Mouse (Mus musculus) embryonic facial prominence, embryonic 15.5 days (tissue): ENCODE data around the gene Chrna9. TPM values are rescaled to one million over a fixed set of nuclear protein-coding genes. Genes with fewer than 3 reads are reported as not detected.

ENCODE experiments used
- ATAC-seq: fragments of 200-750 bp; cut with Nextera tagmentation; 2 replicates; pipeline ENCODE4 v1.8.0; 2017; ENCODE audit warnings: low read depth, moderate TSS enrichment; ENCODE audit not compliant: insufficient number of reproducible peaks, low FRiP score, low TSS enrichment
- H3K27ac ChIP-seq: fragments of 300-500 bp; sonication (generic); replicated peaks from 2 replicates; pipeline ENCODE4 v1.5.1; 2015; ENCODE audit warnings: mild to moderate bottlenecking, inconsistent platforms
- H3K27me3 ChIP-seq: fragments of 300-500 bp; sonication (generic); 2 replicates; pipeline ENCODE4 v1.6.1; 2015; ENCODE audit warnings: inconsistent platforms
- H3K36me3 ChIP-seq: fragments of 300-500 bp; sonication (generic); 2 replicates; pipeline ENCODE4 v1.6.1; 2015; ENCODE audit warnings: mild to moderate bottlenecking, inconsistent platforms
- H3K4me1 ChIP-seq: fragments of 300-500 bp; sonication (generic); 2 replicates; pipeline ENCODE4 v1.6.1; 2015; ENCODE audit warnings: inconsistent platforms
- H3K4me2 ChIP-seq: fragments of 300-500 bp; sonication (generic); replicated peaks from 2 replicates; pipeline ENCODE4 v1.6.1; 2015; ENCODE audit warnings: mild to moderate bottlenecking, inconsistent platforms
- H3K4me3 ChIP-seq: fragments of 300-500 bp; sonication (generic); replicated peaks from 2 replicates; pipeline ENCODE4 v1.5.1; 2015; ENCODE audit warnings: mild to moderate bottlenecking, inconsistent platforms
- H3K9ac ChIP-seq: fragments of 300-500 bp; sonication (generic); 2 replicates; pipeline ENCODE4 v1.6.1; 2015; ENCODE audit warnings: inconsistent platforms
- H3K9me3 ChIP-seq: fragments of 300-500 bp; sonication (generic); replicated peaks from 2 replicates; pipeline ENCODE4 v1.6.1; 2016; ENCODE audit warnings: inconsistent platforms
- WGBS: fragments of 180-500 bp; shearing (Covaris S2); methylation state at CpG from one replicate; pipeline ENCODE4 v1.1.7; 2015; 5-methylcytosine and 5-hydroxymethylcytosine counted together
- polyA plus RNA-seq: library from polyadenylated mRNA; unstranded; fragments of >200 nt; fragmentation: Nextera tagmentation; extraction: Ambion mirVana; gene quantifications from 2 replicates; pipeline ENCODE4 v1.2.1, GENCODE M21; 2015

The Chrna9 gene
- polyA plus RNA-seq, 1 experiment from 2014 or later, result not detected

DNA sequence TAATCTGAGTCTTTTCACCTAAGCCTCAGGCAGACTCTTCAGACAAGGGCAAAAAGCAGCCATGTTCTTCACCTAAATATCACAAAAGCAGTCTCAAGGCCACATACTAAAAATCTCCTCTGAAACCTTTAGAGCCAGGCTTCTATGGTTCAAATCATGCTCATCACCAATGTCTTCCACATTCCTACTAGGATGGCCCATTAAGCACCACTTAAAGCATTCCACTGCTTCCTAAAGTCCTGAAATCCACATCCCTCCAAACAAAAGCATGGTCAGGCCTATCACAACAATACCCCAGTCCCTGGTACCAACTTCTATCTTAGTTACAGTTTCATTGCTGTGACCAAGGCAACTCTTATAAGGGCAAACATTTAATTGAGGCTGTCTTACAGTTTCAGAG lies 63.1 kb downstream of the Chrna9 start:
- Histone ChIP-seq H3K4me2 (no peak overlapping the region), H3K4me1 (0 out of 2 replicates have a peak, but pooled peaks cover 4% of the 10 kb centered on the region), H3K9me3 (no peaks in the 10 kb centered on the region), H3K27ac (no peak overlapping the region), H3K9ac (no peak overlapping the region), H3K4me3 (no peak overlapping the region), H3K36me3 (no peaks in the 10 kb centered on the region), H3K27me3 (no peaks in the 10 kb centered on the region)
- ATAC-seq, result no peak

DNA sequence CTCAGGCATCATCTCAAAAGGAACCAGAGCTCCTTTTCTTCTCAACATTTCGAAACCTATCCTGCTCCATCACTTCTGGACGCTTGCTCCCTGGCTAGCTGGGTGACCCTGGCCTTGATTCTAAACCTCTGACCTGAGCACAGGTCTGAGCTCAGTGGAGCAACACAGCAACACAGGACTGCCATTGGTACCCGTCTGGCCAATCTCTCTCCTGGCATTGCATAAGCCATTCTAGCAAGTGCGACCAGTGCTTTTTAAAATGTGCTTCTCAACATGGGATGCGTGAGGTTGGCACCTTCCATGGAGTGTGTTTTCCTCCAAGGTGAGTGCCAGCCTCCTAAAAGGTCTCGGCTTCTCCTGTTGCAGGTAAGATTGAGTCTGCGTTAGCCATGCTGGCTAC lies 64.4 kb downstream of the Chrna9 start:
- H3K36me3 ChIP-seq, result no peaks in the 10 kb centered on the region
- H3K4me3 ChIP-seq, result no peak overlapping the region
- no peak overlapping the region for H3K9ac ChIP-seq
- 87% methylated on average over 7 of the region's 7 CpGs for WGBS
- H3K4me1 ChIP-seq, result 0 out of 2 replicates have a peak, but pooled peaks cover 4% of the 10 kb centered on the region
- no peak for ATAC-seq
- no peaks in the 10 kb centered on the region for H3K9me3 ChIP-seq
- H3K27ac ChIP-seq, result no peak overlapping the region
- H3K27me3 ChIP-seq, result no peaks in the 10 kb centered on the region
- no peak overlapping the region for H3K4me2 ChIP-seq

GRCm38 (mm10) chr5:66000074-66000473 lies 65.4 kb downstream of the Chrna9 start:
- Histone ChIP-seq H3K27me3 (no peaks in the 10 kb centered on the region), H3K36me3 (no peaks in the 10 kb centered on the region), H3K4me1 (0 out of 2 replicates have a peak, but pooled peaks cover 4% of the 10 kb centered on the region), H3K4me3 (no peak overlapping the region), H3K4me2 (no peak overlapping the region), H3K9ac (no peak overlapping the region), H3K27ac (no peak overlapping the region), H3K9me3 (no peaks in the 10 kb centered on the region)
- no peak for ATAC-seq
- 58% methylated on average over 7 of the region's 7 CpGs for WGBS

- H3K27ac ChIP-seq, result no peak overlapping the region; the same call in 1 of the 2 replicates
- H3K36me3 ChIP-seq, result no peaks in the 10 kb centered on the region
- ATAC-seq, result no peak; the same call in 1 of the 2 replicates
Measured at GRCm38 (mm10) chr5:66000567-66001125, 65.9 kb downstream of the Chrna9 start.

DNA sequence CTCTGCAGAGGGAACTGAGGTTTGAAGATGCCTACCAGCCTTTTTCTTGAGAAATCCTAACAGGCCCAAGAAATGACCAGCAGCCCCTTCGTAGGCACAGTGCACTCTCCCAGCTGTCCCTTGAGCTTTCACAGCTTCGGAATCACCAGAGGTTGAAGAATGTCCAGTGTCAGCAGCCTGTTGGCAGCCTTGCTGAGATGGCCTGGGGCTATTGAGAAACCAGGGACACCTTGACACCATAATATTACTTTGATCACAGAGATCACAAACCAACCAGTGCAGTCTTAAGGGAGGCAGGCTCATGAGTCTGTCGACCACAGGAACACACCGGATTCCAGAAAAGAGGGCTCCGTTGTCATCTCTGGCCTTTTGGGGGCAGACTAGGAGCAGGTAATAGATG lies 66.5 kb downstream of the Chrna9 start:
- H3K27ac ChIP-seq, result no peak overlapping the region
- ATAC-seq, result no peak

More at GRCm38 (mm10) chr5:66000567-66001125, 65.9 kb downstream of the Chrna9 start:
- no peak overlapping the region for H3K4me2 ChIP-seq
- H3K9ac ChIP-seq, result no peak overlapping the region
- H3K27me3 ChIP-seq, result no peaks in the 10 kb centered on the region
- H3K9me3 ChIP-seq, result no peaks in the 10 kb centered on the region
- 0 out of 2 replicates have a peak, but pooled peaks cover 4% of the 10 kb centered on the region for H3K4me1 ChIP-seq
- 47% methylated on average over 6 of the region's 6 CpGs for WGBS
- no peak overlapping the region for H3K4me3 ChIP-seq

GRCm38 (mm10) chr5:66004134-66004925 lies 69.6 kb downstream of the Chrna9 start, which contains the start of gene 9130230L23Rik:
Gene 9130230L23Rik (minus strand): TSS chr5:66004285.
- WGBS, result 63% methylated on average over 14 of the region's 14 CpGs
- H3K4me3 ChIP-seq, result no peak within 1 kb of the TSS
- ATAC-seq, result no peak
- H3K4me2 ChIP-seq, result no peak within 1 kb of the TSS
- no peak within 1 kb of the TSS for H3K27ac ChIP-seq
- H3K9ac ChIP-seq, result no peak within 1 kb of the TSS
- 0 out of 2 replicates have a peak, but pooled peaks cover 4% of the 10 kb centered on the region for H3K4me1 ChIP-seq
- no peaks in the 10 kb centered on the region for H3K36me3 ChIP-seq
- no peaks in the 10 kb centered on the region for H3K9me3 ChIP-seq
- H3K27me3 ChIP-seq, result no peaks in the 10 kb centered on the region

More for the DNA sequence above, 66.5 kb downstream of the Chrna9 start:
- Histone ChIP-seq H3K4me3 (no peak overlapping the region), H3K9ac (no peak overlapping the region), H3K36me3 (no peaks in the 10 kb centered on the region), H3K9me3 (no peaks in the 10 kb centered on the region), H3K4me2 (no peak overlapping the region), H3K4me1 (0 out of 2 replicates have a peak, but pooled peaks cover 4% of the 10 kb centered on the region), H3K27me3 (no peaks in the 10 kb centered on the region)
- WGBS, result 54% methylated on average over 5 of the region's 5 CpGs

GRCm38 (mm10) chr5:66005041-66005678 lies 70.4 kb downstream of the Chrna9 start:
- 49% methylated on average over 16 of the region's 16 CpGs for WGBS
- Histone ChIP-seq H3K4me3 (no peak overlapping the region), H3K9ac (no peak overlapping the region), H3K36me3 (no peaks in the 10 kb centered on the region), H3K4me2 (no peak overlapping the region), H3K9me3 (no peaks in the 10 kb centered on the region), H3K27ac (no peak overlapping the region), H3K4me1 (no peaks in the 10 kb centered on the region), H3K27me3 (no peaks in the 10 kb centered on the region)
- no peak for ATAC-seq

GRCm38 (mm10) chr5:66008245-66008967 lies 73.7 kb downstream of the Chrna9 start:
- Histone ChIP-seq H3K9ac (no peak overlapping the region), H3K4me2 (no peak overlapping the region), H3K27ac (no peak overlapping the region), H3K27me3 (no peaks in the 10 kb centered on the region), H3K4me3 (no peak overlapping the region), H3K9me3 (no peaks in the 10 kb centered on the region), H3K36me3 (no peaks in the 10 kb centered on the region), H3K4me1 (no peaks in the 10 kb centered on the region)
- no peak for ATAC-seq
- 67% methylated on average over 15 of the region's 15 CpGs for WGBS

DNA sequence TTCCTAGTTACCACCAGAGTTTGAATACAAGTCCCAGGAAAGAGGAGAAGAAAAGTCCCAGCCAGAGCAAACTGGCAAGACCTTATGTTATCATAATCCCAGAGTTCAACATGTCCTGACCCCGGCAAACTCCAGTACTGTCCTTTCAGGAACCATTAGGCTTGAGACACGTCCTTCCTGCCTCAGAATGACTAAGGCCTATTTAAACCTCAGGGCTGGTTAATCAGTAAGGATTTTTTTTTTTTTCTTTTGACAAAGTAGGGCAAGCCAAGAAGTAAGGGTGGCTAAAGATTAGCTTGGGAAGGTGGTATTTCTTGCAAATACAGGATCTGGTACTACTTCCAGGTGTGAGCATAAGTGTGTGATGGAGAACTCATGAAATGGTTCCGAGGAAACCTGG lies 79.3 kb downstream of the Chrna9 start:
- Histone ChIP-seq H3K9me3 (no peaks in the 10 kb centered on the region), H3K36me3 (no peaks in the 10 kb centered on the region), H3K4me2 (no peak overlapping the region), H3K4me1 (no peaks in the 10 kb centered on the region), H3K9ac (no peak overlapping the region), H3K4me3 (no peak overlapping the region), H3K27ac (no peak overlapping the region), H3K27me3 (no peaks in the 10 kb centered on the region)
- WGBS, result 74% methylated on average over 3 of the region's 3 CpGs
- no peak for ATAC-seq

DNA sequence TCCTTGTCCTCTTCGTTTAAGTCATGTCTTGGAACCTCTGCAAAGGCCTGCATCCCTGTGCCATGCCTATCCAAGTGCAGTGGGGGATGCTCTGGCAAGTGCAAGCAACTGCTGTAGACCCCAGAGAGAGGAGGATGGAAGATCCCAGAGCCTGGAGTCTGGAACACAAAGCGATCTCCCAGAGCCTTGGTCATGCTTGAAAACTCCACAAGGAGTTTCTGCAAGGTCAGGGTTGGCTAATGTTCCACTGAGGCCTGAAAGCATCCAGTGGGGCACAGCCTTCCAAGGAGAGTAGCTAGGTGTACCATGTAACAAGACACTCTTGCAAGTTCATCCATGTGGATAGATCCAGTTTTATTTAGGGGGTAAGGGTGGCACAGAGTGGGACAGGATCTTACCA lies 79.7 kb downstream of the Chrna9 start:
- H3K9ac ChIP-seq, result no peak overlapping the region
- no peaks in the 10 kb centered on the region for H3K27me3 ChIP-seq
- no peaks in the 10 kb centered on the region for H3K4me1 ChIP-seq
- no peak overlapping the region for H3K27ac ChIP-seq
- no peak overlapping the region for H3K4me3 ChIP-seq
- ATAC-seq, result no peak
- H3K4me2 ChIP-seq, result no peak overlapping the region
- H3K9me3 ChIP-seq, result no peaks in the 10 kb centered on the region
- H3K36me3 ChIP-seq, result no peaks in the 10 kb centered on the region
- 87% methylated on average over 2 of the region's 2 CpGs for WGBS

DNA sequence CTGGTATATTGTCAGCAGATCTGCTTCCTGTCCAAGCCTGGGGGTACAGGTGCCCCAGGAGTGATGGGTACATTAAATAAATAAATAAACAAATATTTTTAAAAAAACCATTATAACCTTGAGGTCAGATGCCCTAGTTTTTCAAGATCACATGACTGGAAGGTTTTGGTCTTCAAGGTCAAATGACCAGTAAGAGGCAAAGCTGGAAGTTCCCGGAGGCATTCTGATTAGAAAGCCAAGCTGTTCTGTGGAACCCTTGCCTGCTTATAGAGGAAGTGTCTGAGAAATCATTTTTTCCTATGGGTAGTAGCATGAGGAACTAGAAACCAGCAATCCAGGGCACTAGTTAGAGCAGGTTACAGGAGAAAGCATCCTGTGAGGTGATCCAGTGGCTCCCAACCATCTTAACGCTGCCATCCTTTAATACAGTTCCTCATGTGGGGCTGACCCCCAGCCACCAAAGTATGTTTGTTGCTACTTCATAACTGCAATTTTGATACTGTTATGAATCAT lies 80.8 kb downstream of the Chrna9 start:
- Histone ChIP-seq H3K36me3 (no peaks in the 10 kb centered on the region), H3K4me1 (no peaks in the 10 kb centered on the region), H3K9me3 (no peaks in the 10 kb centered on the region), H3K27me3 (no peaks in the 10 kb centered on the region), H3K4me2 (no peak overlapping the region), H3K27ac (no peak overlapping the region), H3K9ac (no peak overlapping the region), H3K4me3 (no peak overlapping the region)
- ATAC-seq, result no peak
- WGBS, result 93% methylated on average over 2 of the region's 2 CpGs
